Mouse (Mus musculus) lung, postnatal 0 days (tissue): ENCODE results near the gene Stk17b. TPM values are rescaled to one million over a fixed set of nuclear protein-coding genes. Genes with fewer than 3 reads are reported as not detected.
"Not testable (repeated sequence)": the region's sequence is repeated elsewhere in the genome, so short reads cannot be mapped to it uniquely, and the experiment has no call there.

Source experiments
- ATAC-seq: fragments of 200-750 bp; cut with Nextera tagmentation; 2 replicates; pipeline ENCODE4 v1.8.0; 2017; ENCODE audit warnings: moderate library complexity
- DNase-seq: peaks from one replicate; pipeline ENCODE4 v3.0.0-alpha.2; 2016; ENCODE audit warnings: low spot score
- H3K27ac ChIP-seq: fragments of 300-500 bp; sonication (generic); 2 replicates; pipeline ENCODE4 v1.5.1; 2014; ENCODE audit warnings: antibody characterized with exemption, mild to moderate bottlenecking, low read length, mixed read lengths
- H3K27me3 ChIP-seq: fragments of 300-500 bp; sonication (generic); replicated peaks from 2 replicates; pipeline ENCODE4 v1.6.1; 2014; ENCODE audit warnings: low read length, mixed read lengths; ENCODE audit not compliant: insufficient read depth
- H3K36me3 ChIP-seq: fragments of 300-500 bp; sonication (generic); 2 replicates; pipeline ENCODE4 v1.6.1; 2014; ENCODE audit warnings: low read length, mixed read lengths; ENCODE audit not compliant: insufficient read depth
- H3K4me1 ChIP-seq: fragments of 300-500 bp; sonication (generic); 2 replicates; pipeline ENCODE4 v1.6.1; 2014; ENCODE audit warnings: antibody characterized with exemption, low read depth, low read length, mixed read lengths; ENCODE audit not compliant: insufficient read depth
- H3K4me2 ChIP-seq: fragments of 300-500 bp; sonication (generic); replicated peaks from 2 replicates; pipeline ENCODE4 v1.6.1; 2014; ENCODE audit warnings: low read depth, mild to moderate bottlenecking, low read length, moderate library complexity, mixed read lengths
- H3K4me3 ChIP-seq: fragments of 300-500 bp; sonication (generic); 2 replicates; pipeline ENCODE4 v1.5.1; 2014; ENCODE audit warnings: low read depth, low read length
- H3K9ac ChIP-seq: fragments of 300-500 bp; sonication (generic); replicated peaks from 2 replicates; pipeline ENCODE4 v1.6.1; 2014; ENCODE audit warnings: low read depth, mild to moderate bottlenecking
- H3K9me3 ChIP-seq: fragments of 300-500 bp; sonication (generic); 2 replicates; pipeline ENCODE4 v1.6.1; 2016; ENCODE audit warnings: low read length, mixed read lengths
- CTCF ChIP-seq: IDR thresholded peaks from 2 replicates; pipeline ENCODE4 v1.5.1; 2016; ENCODE audit warnings: antibody characterized with exemption, mild to moderate bottlenecking
- EP300 ChIP-seq: IDR thresholded peaks from 2 replicates; pipeline ENCODE4 v1.6.1; 2016; ENCODE audit warnings: antibody characterized with exemption, mild to moderate bottlenecking, control low read depth
- WGBS: fragments of 180-500 bp; shearing (Covaris S2); extraction: QIAGEN DNeasy Blood & Tissue Kit; methylation state at CpG from one replicate; pipeline ENCODE4 v1.1.7; 2014; 5-methylcytosine and 5-hydroxymethylcytosine counted together
- polyA plus RNA-seq: library from polyadenylated mRNA; unstranded; fragments of >200 nt; fragmentation: Nextera tagmentation; extraction: Ambion mirVana; gene quantifications from 2 replicates; pipeline ENCODE4 v1.2.1, GENCODE M21; 2015

Gene Stk17b
- polyA plus RNA-seq, 1 experiment from 2014 or later: 16.3 TPM

DNA sequence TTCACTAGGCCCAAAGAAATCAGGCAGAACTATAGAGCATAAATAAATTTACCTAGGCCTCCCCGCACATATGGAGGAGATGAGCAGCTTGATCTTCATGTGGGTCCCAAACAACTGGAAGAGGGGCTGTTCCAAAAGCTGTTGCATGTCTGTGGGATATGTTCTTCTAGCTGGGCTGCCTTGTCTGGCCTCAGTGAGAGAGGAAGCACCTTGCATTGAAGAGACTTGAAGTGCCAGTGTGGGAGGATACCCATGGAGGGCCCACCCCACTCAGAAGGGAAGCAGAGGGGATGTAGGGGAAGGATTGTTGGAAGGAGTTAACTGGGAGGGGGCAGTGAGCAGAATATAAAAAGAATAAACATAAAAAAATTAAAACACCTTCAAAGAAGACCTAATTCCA, 33.9 kb downstream of the Stk17b start:
- ATAC-seq: no peak
- Histone ChIP-seq H3K27me3 (no peaks in the 10 kb centered on the region), H3K36me3 (no peaks in the 10 kb centered on the region), H3K4me1 (no peaks in the 10 kb centered on the region), H3K9ac (no peak overlapping the region), H3K4me2 (no peak overlapping the region), H3K27ac (no peak overlapping the region), H3K9me3 (no peaks in the 10 kb centered on the region), H3K4me3 (no peak overlapping the region)
- DNase-seq: no peak
- WGBS: 85% methylated on average over 1 of the region's 1 CpGs
- no peak for TF ChIP-seq EP300
- no peak for TF ChIP-seq CTCF

GRCm38 (mm10) chr1:53750697-53751096, 34.3 kb downstream of the Stk17b start:
- H3K36me3 ChIP-seq, H3K27me3 ChIP-seq, ATAC-seq, H3K27ac ChIP-seq, H3K9ac ChIP-seq, H3K9me3 ChIP-seq, H3K4me2 ChIP-seq, H3K4me1 ChIP-seq, DNase-seq, H3K4me3 ChIP-seq: not testable (repeated sequence)
- WGBS: 86% methylated on average over 7 of the region's 7 CpGs

DNA sequence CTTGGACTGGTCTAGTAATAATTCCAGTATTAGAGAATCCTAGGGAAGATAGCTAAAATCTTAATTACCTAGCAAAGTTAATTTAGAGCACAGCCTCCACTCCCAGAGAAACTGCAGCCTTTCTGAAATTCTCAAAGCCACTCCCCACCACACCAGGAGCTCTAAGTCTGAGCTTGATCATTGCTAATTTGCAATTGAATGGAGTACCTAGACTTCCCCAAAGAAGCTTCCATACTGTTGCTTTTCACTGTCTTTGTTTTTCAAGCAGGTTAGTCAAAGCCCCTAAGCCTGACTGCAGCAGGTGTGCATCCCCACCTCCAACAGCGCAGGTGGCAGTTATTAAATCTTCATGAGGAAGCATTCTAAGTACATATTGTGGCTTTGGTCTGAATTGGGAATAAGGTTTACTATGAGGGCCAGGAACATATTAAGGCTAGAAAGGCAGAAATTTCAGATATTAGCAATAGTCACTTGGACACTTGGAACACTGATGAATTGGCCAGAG, 35.1 kb downstream of the Stk17b start:
- H3K4me3 ChIP-seq, ATAC-seq, DNase-seq, H3K9ac ChIP-seq, H3K4me1 ChIP-seq, H3K27ac ChIP-seq, H3K27me3 ChIP-seq, H3K9me3 ChIP-seq, H3K36me3 ChIP-seq, H3K4me2 ChIP-seq: not testable (repeated sequence)
- WGBS: 86% methylated on average over 1 of the region's 1 CpGs

- H3K9me3 ChIP-seq: no peaks in the 10 kb centered on the region
- ATAC-seq: no peak
- H3K27me3 ChIP-seq: no peaks in the 10 kb centered on the region
- H3K36me3 ChIP-seq: no peaks in the 10 kb centered on the region
- WGBS: 45% methylated on average over 9 of the region's 11 CpGs
- no peak for DNase-seq
- H3K9ac ChIP-seq: no peak overlapping the region
- no peak overlapping the region for H3K4me2 ChIP-seq
- H3K27ac ChIP-seq: no peak overlapping the region
- no peaks in the 10 kb centered on the region for H3K4me1 ChIP-seq
- TF ChIP-seq CTCF: no peak
- no peak for TF ChIP-seq EP300
- no peak overlapping the region for H3K4me3 ChIP-seq
Observed at GRCm38 (mm10) chr1:53748571-53748970, 36.5 kb downstream of the Stk17b start.

- no peaks in the 10 kb centered on the region for H3K36me3 ChIP-seq
- H3K4me3 ChIP-seq: no peak overlapping the region
- WGBS: 78% methylated on average over 5 of the region's 5 CpGs
- no peak overlapping the region for H3K27ac ChIP-seq
- DNase-seq (no peak), ATAC-seq (no peak)
- H3K27me3 ChIP-seq: no peaks in the 10 kb centered on the region
- H3K4me1 ChIP-seq: no peaks in the 10 kb centered on the region
- no peaks in the 10 kb centered on the region for H3K9me3 ChIP-seq
- H3K4me2 ChIP-seq: no peak overlapping the region
- TF ChIP-seq CTCF: no peak
- TF ChIP-seq EP300: no peak
- no peak overlapping the region for H3K9ac ChIP-seq
Observed at GRCm38 (mm10) chr1:53746001-53746400, 39.0 kb downstream of the Stk17b start.

GRCm38 (mm10) chr1:53741742-53742458, 43.1 kb downstream of the Stk17b start:
- H3K9ac ChIP-seq: no peak overlapping the region
- no peaks in the 10 kb centered on the region for H3K36me3 ChIP-seq
- 65% methylated on average over 3 of the region's 3 CpGs for WGBS
- H3K27me3 ChIP-seq: no peaks in the 10 kb centered on the region
- ATAC-seq: no peak
- peak; percentile 6 for DNase-seq
- no peak overlapping the region for H3K27ac ChIP-seq
- H3K4me2 ChIP-seq: no peak overlapping the region
- H3K4me1 ChIP-seq: no peaks in the 10 kb centered on the region
- TF ChIP-seq EP300 (no peak), CTCF (no peak)
- no peak overlapping the region for H3K4me3 ChIP-seq
- H3K9me3 ChIP-seq: no peaks in the 10 kb centered on the region
